Mouse (Mus musculus): ENCODE measurements at regions not wholly inside any gene's neighbourhood (a gene's known extent, or its start where the extent isn't known, plus 50 kb on each side); places are given as distances from the start of the nearest gene placed in this dataset.

DNA sequence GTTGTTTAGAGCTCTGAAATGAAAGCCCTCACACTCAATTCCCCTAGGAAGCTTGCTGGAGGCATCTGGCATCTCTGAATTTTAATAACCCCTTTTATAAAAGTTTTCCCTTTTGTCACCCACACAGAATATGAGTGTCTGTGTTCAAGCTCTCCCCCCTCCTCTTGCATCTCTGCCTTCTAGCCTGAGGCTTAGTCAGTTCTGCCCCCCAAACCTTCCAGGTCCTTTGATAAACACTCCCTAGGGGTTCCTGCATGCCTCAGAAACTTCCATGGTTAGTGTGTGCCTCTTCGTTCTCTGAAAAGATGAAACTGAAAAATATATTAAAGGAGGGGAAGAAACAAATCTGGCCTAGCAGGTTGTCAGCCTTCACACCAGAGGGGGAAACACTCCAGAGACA, 313.9 kb downstream of the Ice1 start:
- no peak overlapping the region for H3K27ac ChIP-seq
- TF ChIP-seq CTCF (IDR thresholded peaks at IDR 0.05): no peak
- H3K4me3 ChIP-seq: no peak overlapping the region
- DNase-seq: no peak
- intact Hi-C loops (cut with DNase I): no loop called here

DNA sequence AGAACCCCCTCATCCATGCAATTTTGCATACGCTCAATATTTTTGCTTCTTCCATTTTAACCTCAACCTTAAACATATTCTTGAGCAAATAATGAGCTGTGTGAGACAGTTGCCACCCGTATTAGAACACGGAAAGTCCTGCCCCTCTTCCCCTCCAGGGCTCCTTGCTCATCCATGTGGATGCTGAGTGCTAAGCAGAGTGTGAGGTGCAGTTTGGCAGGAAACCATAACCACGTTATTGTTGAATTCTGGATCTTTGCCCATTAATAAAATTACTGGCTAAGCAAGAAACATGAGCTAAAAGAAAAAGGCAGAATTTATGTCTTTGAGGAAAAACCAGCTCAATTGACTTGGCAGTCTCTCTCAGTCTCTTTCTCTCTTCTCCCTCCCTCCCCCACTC, 301.4 kb downstream of the Ice1 start:
- TF ChIP-seq CTCF (IDR thresholded peaks at IDR 0.05): no peak
- no peak overlapping the region for H3K27ac ChIP-seq
- H3K4me3 ChIP-seq: no peak overlapping the region
- intact Hi-C loops (cut with DNase I): no loop called here
- no peak for DNase-seq

DNA sequence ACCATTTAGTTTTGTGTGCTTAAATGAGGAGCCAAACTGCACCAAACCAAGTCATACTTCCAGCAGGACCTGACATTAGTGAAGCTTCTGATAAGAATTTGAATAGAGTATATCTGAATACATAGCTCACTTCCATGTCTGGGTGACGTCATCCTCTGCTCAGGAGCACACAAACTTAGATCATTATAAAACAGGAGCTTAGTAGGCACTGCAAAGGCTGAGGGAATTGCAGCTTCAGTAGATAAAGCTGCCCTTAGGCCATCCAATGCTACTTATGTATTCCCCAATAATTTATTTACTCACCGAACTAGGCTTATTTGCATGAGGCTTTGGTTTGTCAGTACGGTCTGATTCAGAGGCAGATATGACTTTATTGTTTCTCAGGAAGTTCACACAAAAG, 297.0 kb downstream of the Ice1 start:
- no peak for DNase-seq
- TF ChIP-seq CTCF (IDR thresholded peaks at IDR 0.05): no peak
- Histone ChIP-seq H3K4me3 (no peak overlapping the region), H3K27ac (no peak overlapping the region)
- intact Hi-C loops (cut with DNase I): no loop called here

DNA sequence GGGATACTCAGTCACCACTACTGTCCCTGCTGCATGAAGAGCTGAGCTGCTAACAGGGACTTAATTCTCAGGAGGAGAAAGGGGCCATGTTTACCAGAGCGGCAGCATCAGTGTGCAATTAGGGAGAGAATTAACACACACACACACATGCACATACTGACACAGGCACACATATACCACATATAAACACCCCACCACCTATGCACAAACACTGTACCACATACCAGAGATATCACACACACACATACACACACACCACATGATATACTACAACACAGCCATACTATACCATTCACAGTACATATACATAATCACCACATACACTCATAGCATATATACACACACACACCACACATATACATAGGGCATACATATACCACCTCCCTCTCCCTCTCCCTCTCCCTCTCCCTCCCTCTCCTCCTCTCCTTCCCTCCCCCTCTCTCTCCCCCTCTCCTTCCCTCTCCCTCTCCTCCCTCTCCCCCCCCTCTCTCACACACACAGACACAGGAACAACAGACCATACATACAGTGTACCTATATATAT, 294.2 kb downstream of the Ice1 start:
- intact Hi-C loops (cut with DNase I): no loop called here
- Histone ChIP-seq H3K27ac (no peak overlapping the region), H3K4me3 (no peak overlapping the region)
- DNase-seq: no peak
- TF ChIP-seq CTCF (IDR thresholded peaks at IDR 0.05): no peak

DNA sequence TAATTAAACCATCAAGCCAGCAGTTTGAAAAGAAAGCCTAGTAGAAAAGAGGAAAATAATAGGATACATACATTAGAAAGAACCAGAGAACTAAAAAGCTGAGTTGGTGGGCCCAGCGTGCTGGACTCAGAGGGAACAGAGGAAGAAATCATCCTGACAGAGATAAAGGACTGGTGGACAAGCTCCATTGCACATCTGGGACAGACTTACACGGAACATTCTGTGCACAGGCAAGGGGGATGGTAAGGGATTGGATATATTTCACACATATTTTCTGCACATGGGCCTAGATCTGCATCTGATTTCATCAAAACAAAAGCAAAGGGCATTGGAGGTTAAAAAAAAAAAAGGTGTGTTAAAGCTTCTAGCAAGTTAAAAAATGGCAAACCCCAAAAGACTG, 293.5 kb downstream of the Ice1 start:
- H3K4me3 ChIP-seq: no peak overlapping the region
- H3K27ac ChIP-seq: no peak overlapping the region
- DNase-seq: no peak
- no peak for TF ChIP-seq CTCF (IDR thresholded peaks at IDR 0.05)
- intact Hi-C loops (cut with DNase I): no loop called here

DNA sequence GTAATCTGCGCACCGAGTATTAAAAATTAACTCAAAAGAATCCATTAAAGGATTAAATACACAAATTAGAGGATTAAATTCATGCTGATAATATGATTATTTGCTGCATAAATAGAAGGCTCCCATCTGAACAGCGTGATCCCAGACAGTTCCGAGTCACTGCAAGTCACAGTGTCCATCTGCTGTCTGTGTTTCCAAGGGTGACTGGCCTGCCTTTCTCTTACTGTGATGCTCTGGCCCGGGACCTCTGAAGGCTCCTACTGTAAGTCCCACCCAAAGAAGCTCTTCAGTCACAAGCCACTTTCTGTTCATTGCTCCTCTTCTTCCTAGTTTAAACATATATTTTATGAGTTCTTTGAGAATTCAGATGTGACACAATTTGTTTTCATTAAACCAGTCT, 293.1 kb downstream of the Ice1 start:
- intact Hi-C loops (cut with DNase I): no loop called here
- Histone ChIP-seq H3K27ac (no peak overlapping the region), H3K4me3 (no peak overlapping the region)
- TF ChIP-seq CTCF (IDR thresholded peaks at IDR 0.05): no peak
- DNase-seq: no peak

DNA sequence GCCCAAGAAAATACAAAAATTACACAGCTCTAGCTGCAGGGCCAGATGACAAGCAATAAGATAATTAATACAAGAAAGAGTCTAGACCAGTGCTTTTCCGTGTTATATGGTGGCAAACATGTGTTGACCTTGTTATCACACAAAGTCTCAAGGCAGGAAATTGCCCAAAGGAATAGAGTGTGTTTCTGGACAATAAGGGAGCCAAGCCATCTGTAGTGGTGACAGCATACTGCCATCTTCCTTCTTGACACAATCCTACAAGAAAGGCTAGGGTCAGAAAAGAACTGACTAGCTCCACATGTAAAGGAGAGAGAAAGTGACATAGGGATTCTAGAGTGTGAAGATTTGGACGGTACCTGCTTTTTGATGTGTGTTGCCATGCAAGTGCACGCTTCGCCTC, 289.0 kb downstream of the Ice1 start:
- DNase-seq: no peak
- TF ChIP-seq CTCF (IDR thresholded peaks at IDR 0.05): no peak
- H3K4me3 ChIP-seq: no peak overlapping the region
- intact Hi-C loops (cut with DNase I): no loop called here
- H3K27ac ChIP-seq: no peak overlapping the region

DNA sequence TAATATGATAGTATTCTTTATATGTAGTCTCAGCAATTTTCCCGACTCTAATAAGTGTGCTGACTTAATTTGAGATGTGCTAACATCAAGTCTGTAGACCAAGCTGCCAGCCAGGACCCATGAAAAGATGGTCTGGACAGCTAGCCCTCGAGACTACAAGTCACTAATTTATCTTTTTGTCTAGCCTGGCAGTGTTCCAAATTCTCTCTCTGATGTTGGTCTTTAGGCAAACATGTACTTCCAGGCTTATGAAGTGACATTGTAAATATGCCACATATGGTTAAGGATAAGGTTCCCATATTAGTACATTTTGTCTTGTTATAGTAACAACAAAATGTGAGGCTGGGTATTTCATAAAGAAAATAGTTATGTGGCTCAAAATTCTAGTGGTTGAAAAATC, 288.5 kb downstream of the Ice1 start:
- TF ChIP-seq CTCF (IDR thresholded peaks at IDR 0.05): no peak
- intact Hi-C loops (cut with DNase I): no loop called here
- DNase-seq: no peak
- Histone ChIP-seq H3K4me3 (no peak overlapping the region), H3K27ac (no peak overlapping the region)

DNA sequence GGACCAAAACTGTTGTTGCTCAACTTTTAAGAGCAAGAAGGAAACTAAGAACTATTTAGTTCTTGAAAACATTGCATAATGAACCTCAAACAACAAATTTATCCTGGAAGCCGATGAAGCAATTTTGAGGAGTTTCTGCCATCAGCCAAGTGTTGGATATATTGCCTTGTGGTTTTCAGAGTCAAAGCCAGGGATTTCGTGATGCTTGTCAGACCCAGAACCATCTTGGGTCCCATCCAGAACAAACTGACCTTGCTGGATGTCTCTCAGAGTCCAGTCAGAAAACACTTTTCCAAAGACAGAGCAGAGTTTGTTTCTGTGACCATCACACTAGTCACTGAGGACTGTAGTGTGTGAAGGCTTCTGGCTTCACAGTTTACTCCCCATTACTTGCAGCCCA, 267.8 kb downstream of the Ice1 start:
- DNase-seq: no peak
- intact Hi-C loops (cut with DNase I): no loop called here
- Histone ChIP-seq H3K27ac (no peak overlapping the region), H3K4me3 (no peak overlapping the region)
- TF ChIP-seq CTCF (IDR thresholded peaks at IDR 0.05): no peak

DNA sequence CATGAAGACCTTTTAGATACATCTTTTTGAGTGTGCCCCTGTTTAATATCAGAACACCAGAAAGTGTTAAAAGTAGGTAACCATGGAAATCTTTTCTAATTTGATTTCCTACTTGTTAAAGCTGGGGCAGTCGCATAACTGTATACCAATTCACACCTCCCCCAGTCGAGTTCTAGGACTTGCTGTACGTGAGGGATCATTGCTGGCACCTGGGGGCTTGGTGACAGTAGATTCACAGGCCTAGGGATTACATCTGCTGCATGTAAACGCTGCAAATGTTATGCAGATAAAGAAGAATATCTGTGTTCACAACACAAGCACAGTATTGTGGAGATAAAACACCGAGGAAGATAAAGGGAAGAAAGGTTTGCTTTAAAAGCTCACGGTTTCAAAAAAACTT, 256.7 kb downstream of the Ice1 start:
- Histone ChIP-seq H3K27ac (no peak overlapping the region), H3K4me3 (no peak overlapping the region)
- intact Hi-C loops (cut with DNase I): no loop called here
- DNase-seq: no peak
- TF ChIP-seq CTCF (IDR thresholded peaks at IDR 0.05): no peak

DNA sequence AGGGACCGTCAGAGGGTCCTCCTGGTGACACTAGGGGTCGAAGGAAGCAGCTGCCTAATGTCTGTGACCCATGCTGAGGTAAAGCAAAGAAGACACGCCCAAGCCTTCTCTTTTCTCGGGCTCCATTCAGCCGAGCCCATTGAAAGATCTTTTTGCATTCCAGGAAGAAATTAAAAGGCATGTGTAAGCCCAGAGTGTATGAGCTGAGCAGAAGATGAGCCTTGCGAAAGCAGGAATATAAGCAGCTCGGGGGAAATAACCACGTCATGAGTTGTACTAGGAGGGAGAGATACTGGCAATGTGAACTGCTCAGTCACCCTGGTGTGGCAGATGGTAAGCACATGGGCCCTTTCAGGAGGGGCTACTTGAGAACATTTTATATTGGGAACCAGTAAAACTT, 252.1 kb downstream of the Ice1 start:
- DNase-seq: no peak
- no peak overlapping the region for H3K27ac ChIP-seq
- no peak overlapping the region for H3K4me3 ChIP-seq
- intact Hi-C loops (cut with DNase I): no loop called here
- no peak for TF ChIP-seq CTCF (IDR thresholded peaks at IDR 0.05)

DNA sequence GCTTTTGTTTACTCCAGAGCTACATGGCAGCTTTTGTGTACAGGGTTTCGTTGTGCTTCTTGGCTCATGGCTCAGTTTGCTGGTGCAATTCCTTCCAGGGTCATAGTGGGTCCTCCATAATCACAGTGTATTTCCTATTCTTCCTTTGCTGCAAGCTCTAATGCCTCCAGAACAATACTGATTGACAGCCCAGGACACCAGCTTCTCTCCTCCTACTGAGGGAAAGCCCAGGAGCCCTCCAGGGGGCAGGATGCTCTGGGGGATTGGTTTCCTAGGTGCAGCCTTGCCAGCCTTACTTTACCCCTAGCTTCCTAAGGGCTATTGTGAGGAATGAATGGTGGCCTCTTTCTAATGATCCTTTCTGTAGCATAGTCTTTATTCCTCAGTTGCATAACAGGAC, 224.6 kb downstream of the Ice1 start:
- intact Hi-C loops (cut with DNase I): no loop called here
- no peak for DNase-seq
- no peak overlapping the region for H3K4me3 ChIP-seq
- H3K27ac ChIP-seq: no peak overlapping the region
- TF ChIP-seq CTCF (IDR thresholded peaks at IDR 0.05): no peak

DNA sequence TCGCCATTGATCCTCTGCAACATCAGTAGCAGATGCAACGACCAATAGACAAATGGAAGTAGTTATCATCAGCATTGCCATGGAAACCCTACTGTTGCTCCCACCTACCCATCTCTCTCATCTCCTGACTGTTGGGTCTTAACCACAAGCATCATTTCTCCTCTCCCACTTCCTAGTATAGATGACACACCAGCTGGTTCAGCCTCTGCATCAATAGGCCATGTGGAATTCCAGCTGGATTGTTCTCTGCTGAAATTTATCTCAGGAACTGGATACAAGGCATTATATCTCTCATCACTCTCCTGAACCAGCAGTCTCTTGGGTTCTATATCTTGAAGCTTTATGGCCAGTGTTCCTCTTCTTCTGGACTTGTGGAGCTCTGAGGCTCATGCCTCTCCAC, 219.3 kb downstream of the Ice1 start:
- no peak for TF ChIP-seq CTCF (IDR thresholded peaks at IDR 0.05)
- Histone ChIP-seq H3K27ac (no peak overlapping the region), H3K4me3 (no peak overlapping the region)
- intact Hi-C loops (cut with DNase I): no loop called here
- no peak for DNase-seq

DNA sequence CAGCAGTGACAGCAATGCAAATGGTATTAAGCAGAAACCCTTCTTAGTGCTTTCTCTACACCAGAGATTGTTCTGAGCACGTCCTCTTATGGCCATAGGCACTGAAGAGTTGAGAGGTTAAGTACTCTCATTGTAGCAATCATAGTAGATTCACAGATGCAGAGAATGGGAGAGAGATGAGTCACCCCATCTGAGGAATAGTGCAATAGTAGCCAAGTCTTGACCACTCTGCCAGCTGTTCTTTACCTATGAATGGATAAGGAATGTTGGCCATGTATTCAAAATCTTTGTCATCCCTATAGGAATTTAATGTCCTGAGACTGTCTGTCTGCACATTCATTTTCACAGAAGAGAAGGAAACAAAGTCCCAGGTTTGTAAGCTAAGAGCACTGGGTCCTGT, 198.0 kb downstream of the Ice1 start:
- intact Hi-C loops (cut with DNase I): no loop called here
- no peak for TF ChIP-seq CTCF (IDR thresholded peaks at IDR 0.05)

DNA sequence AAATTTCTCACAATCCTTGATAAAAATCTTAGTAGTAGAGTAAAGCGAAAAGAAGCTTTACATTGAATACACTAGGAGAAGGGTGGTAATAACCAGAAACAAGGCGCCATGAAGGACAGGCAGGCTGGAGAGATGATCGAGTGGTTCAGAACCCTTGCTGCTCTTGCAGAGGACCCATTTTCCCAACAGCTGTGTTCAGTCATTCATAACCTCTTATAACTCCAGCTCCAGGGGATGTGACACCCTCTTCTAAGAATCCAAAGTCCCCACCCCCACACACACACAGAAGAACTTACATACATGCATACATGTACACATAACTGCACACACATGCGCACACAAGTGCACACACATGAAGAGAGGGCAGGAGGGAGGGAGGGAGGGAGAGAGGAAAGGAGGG, 190.5 kb downstream of the Ice1 start:
- Histone ChIP-seq H3K4me3 (no peak overlapping the region), H3K27ac (no peak overlapping the region)
- intact Hi-C loops (cut with DNase I): no loop called here
- DNase-seq: no peak
- no peak for TF ChIP-seq CTCF (IDR thresholded peaks at IDR 0.05)

More for the DNA sequence above, 198.0 kb downstream of the Ice1 start:
- no peak overlapping the region for H3K27ac ChIP-seq
- H3K4me3 ChIP-seq: no peak overlapping the region
- no peak for DNase-seq

Measured in gastrocnemius, adult 2 months (tissue).